Mouse (Mus musculus) ovary, adult 2 months (tissue): ENCODE data around the gene Gm8369. TPM values are rescaled to one million over a fixed set of nuclear protein-coding genes. Genes with fewer than 3 reads are reported as not detected.

Source experiments
- polyA plus RNA-seq: library from polyadenylated mRNA; depleted of rRNA; stranded (reverse); fragments of >200 nt; gene quantifications from 2 replicates; pipeline ENCODE4 v1.2.3, GENCODE M21; 2012; rRNA removed

The Gm8369 gene
- not detected in 2 replicates for polyA plus RNA-seq

DNA sequence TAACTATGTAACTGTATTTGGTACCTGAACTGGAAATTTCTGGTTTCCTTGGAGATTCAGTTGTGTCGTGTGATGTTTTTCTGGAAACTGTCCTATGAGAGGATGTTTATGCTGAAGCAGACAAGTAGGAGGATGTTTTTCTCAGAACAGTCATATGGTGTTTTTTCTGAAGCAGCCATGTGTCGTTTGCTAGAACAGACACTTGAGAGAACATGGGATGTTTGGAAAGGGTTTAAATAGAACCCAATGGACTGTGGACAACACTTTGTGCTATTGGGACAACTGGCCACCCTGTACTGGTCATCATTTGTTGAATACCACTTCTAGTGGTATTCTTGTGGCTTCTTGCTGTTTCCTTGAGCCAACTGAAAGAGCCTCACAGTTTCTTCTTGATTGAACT lies at the start of gene Gm8369:
TSS of gene Gm8369 (plus strand) at position 193 of the 400 bp plus-strand sequence.

DNA sequence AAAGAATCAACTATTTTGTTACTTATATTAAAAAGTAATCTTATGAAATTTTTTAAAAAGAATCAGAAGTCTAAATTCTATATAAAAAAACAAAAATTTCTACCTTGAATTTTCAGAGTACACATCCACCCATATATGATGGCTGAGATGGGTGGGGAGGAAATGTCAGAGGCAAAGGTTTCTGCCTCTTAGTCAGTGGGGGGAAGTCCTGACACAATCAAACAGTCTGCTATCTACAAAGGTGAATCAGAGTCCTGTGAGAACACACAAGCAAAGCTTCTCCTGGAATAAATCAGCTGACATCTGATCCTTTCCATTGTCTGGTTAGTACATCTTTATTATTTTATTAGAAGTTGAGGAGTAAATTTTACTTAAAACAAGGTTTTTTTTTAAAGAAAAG lies 42.4 kb upstream of the Gm8369 start, which contains the start of gene Ms4a4b:
TSS of gene Ms4a4b (plus strand) at position 216 of the 400 bp plus-strand sequence.

DNA sequence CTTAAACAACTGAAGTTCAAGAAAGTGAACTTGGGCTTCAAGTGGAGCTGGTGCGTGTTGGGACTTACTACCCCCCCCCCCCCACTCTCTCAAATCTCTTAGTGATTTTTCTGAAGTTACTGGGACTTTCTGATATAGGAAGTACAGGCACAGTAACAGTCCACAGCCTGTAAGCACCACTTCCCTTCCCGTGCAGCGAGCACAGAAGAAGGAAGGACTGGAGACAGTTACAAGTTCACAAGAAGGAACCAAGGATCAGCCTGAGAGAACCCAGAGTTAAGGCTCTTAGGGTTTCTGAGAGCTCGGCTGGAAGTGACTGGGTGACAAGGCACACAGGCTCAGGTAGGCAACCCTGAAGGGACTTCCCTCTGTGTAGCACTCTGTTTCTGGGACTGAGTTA lies 16.5 kb upstream of the Gm8369 start, which contains the start of gene Ms4a6c:
TSS of gene Ms4a6c (plus strand) at position 152 of the 400 bp plus-strand sequence.

DNA sequence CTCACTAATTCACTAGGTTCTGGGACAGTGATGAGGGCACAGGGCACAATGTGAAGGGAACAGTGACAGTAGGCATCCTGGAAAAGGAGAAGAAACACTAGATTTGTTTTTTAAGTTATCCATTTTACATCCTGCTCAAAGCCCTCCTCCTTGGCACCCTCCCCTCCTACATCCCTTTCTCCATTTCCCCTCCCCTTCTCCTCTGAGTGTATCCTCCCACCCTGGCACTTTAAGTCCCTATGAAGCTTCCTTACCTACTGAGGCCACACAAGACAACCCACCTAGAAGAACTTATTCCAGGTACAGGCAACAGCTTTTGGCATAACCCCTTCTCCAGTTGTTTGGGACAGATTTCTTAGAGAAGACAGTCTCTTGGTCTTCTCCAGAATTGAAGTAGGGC lies 30.5 kb downstream of the Gm8369 start, which contains the start of gene Ms4a6b:
TSS of gene Ms4a6b (plus strand) at position 267 of the 400 bp plus-strand sequence.

DNA sequence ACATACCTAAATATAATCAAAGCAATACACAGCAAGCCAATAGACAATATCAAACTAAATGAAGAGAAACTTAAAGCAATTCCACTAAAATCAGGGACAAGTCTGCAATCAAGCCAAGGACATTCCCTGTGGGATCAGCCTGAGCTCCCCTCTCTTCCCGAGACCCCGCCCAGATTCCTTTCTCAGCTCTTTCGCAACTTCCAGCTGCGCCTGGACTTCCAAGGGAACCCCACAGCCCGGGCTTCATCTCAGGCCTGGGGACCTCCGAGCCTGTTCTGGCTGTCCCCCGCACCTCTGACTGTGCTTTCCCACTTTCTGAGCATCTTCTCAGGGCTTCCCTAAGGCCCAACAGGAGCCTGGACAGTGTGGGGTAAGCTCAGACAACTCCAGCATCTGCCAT lies 50.9 kb downstream of the Gm8369 start, which contains the start of gene Ms4a4d:
TSS of gene Ms4a4d (plus strand) at position 209 of the 400 bp plus-strand sequence.

Other genes starting within 250 kb of the Gm8369 start
- 0.05 TPM in 1 of 2 replicates, not detected in the other for gene Ms4a1, start 219.7 kb upstream of the Gm8369 start, polyA plus RNA-seq
- not detected in 2 replicates for gene Ms4a5, start 202.1 kb upstream of the Gm8369 start, polyA plus RNA-seq
- 0.15 and 0.25 TPM in 2 replicates for gene Ms4a14, start 171.5 kb upstream of the Gm8369 start, polyA plus RNA-seq
- 2.5 TPM in 2 replicates for gene Ms4a7, start 149.8 kb upstream of the Gm8369 start, polyA plus RNA-seq
- gene Ms4a4a, start 110.4 kb upstream of the Gm8369 start, polyA plus RNA-seq: 0.18 and 0.20 TPM in 2 replicates
- 0.11 and 0.48 TPM in 2 replicates for gene Ms4a4c, start 81.2 kb upstream of the Gm8369 start, polyA plus RNA-seq
- gene Ms4a4b, start 42.4 kb upstream of the Gm8369 start, polyA plus RNA-seq: 0.46 and 0.55 TPM in 2 replicates
- 1.8 and 2.4 TPM in 2 replicates for gene Ms4a6c, start 16.6 kb upstream of the Gm8369 start, polyA plus RNA-seq
- gene Ms4a6b, start 30.6 kb downstream of the Gm8369 start, polyA plus RNA-seq: 1.2 and 1.5 TPM in 2 replicates
- 15.2 and 20.3 TPM in 2 replicates for gene Ms4a4d, start 50.9 kb downstream of the Gm8369 start, polyA plus RNA-seq
- gene Ms4a6d, start 118.9 kb downstream of the Gm8369 start, polyA plus RNA-seq: 2.1 and 4.6 TPM in 2 replicates
- gene Ms4a2, start 137.8 kb downstream of the Gm8369 start, polyA plus RNA-seq: not detected in 2 replicates
- not detected in 2 replicates for gene Ms4a3, start 154.9 kb downstream of the Gm8369 start, polyA plus RNA-seq
- gene Oosp2, start 174.6 kb downstream of the Gm8369 start, polyA plus RNA-seq: 0.24 TPM in 1 of 2 replicates, not detected in the other
- gene Oosp1, start 205.2 kb downstream of the Gm8369 start, polyA plus RNA-seq: 5.1 and 6.0 TPM in 2 replicates
- gene Oosp3, start 211.1 kb downstream of the Gm8369 start, polyA plus RNA-seq: 1.6 and 2.0 TPM in 2 replicates